Mouse (Mus musculus): ENCODE results near the gene Lactbl1. TPM values are rescaled to one million over a fixed set of nuclear protein-coding genes. Genes with fewer than 3 reads are reported as not detected.

Gene Lactbl1
- total and polyA plus RNA-seq, 2 experiments from 2014 or later = 0.06 to 0.42 TPM

DNA sequence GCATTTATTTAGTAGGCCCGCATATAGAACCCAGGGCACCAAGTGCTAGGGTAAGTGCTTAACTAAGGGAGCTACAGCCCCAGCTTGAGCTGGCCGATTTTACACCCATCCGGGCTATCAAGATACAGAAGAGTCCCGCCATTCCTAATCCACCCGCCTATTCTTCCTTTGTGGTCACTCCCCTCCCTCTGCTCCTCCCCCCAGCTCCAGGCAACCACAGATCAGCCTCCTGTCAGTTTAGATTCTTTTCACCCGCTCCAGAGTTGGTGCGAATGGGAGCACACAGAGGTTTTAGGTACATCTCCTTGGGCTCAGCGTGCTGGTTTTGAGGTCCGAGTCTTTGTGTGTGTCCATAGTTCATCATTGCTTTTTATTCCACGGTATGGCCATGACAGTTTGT is 16.5 kb downstream of the Lactbl1 start:
- no peak for TF ChIP-seq CTCF (IDR thresholded peaks at IDR 0.05; ENCODE audit: low read depth)
- Histone ChIP-seq H3K4me3 (ENCODE audit: low read length) (peak overlapping the region; percentile 16; the same call in 1 of the 2 replicates), H3K9ac (replicated peaks; ENCODE audit: low read length) (no peak overlapping the region; the same call in 1 of the 2 replicates), H3K27ac (peak overlapping the region; percentile 60), H3K4me1 (ENCODE audit: insufficient read depth, low read length) (peaks cover 6% of the 10 kb centered on the region), H3K4me2 (ENCODE audit: low read depth, low read length) (peak overlapping the region; percentile 44), H3K9me3 (ENCODE audit: low read length) (no peaks in the 10 kb centered on the region), H3K36me3 (ENCODE audit: insufficient read depth, low read length) (no peaks in the 10 kb centered on the region), H3K27me3 (ENCODE audit: insufficient read depth, low read length) (no peaks in the 10 kb centered on the region)
- ATAC-seq (peak; percentile 36; the same call in 1 of the 2 replicates), DNase-seq (ENCODE audit: low spot score) (peak; percentile 71)
- WGBS = 5% methylated on average over 10 of the region's 10 CpGs

DNA sequence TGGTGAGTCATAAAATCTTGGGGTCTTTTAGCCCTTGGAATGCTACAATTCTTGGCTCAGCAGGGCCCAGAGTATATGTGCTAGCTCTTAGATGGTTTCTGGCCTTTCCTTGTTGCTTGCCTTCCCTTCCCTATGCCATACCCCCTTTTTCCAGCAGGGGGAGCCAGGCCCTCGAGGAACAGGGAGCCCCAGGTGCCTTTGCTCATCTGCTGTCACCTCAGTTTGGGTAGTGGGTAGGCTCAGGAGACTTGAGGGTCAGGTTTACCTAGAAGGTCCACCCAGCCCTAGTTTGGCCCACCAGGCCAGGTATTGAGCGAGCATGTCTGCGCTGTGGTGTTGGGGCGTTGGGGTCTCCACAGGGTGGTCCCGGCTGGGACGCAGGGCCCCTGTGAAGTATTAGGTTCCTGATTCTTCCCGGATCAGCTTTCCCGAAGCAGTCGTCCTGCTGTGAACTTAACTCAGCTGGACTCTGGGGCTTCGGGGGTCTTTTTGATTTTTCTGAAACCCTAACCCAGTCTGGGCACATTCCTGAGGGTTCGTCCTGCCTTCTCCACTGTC is 26.6 kb downstream of the Lactbl1 start:
- no peaks in the 10 kb centered on the region for H3K9me3 ChIP-seq (ENCODE audit: low read length)
- no peaks in the 10 kb centered on the region for H3K36me3 ChIP-seq (ENCODE audit: insufficient read depth, low read length)
- no peak overlapping the region for H3K4me2 ChIP-seq (ENCODE audit: low read depth, low read length)
- H3K4me1 ChIP-seq (ENCODE audit: insufficient read depth, low read length) = peaks cover 9% of the 10 kb centered on the region; the same call in 1 of the 2 replicates
- TF ChIP-seq CTCF (IDR thresholded peaks at IDR 0.05; ENCODE audit: low read depth) = peak; percentile 98
- DNase-seq (ENCODE audit: low spot score) (peak; percentile 85), ATAC-seq (no peak)
- H3K9ac ChIP-seq (replicated peaks; ENCODE audit: low read length) = no peak overlapping the region
- no peak overlapping the region for H3K4me3 ChIP-seq (ENCODE audit: low read length)
- 30% methylated on average over 11 of the region's 11 CpGs for WGBS
- H3K27ac ChIP-seq = no peak overlapping the region
- no peaks in the 10 kb centered on the region for H3K27me3 ChIP-seq (ENCODE audit: insufficient read depth, low read length)

DNA sequence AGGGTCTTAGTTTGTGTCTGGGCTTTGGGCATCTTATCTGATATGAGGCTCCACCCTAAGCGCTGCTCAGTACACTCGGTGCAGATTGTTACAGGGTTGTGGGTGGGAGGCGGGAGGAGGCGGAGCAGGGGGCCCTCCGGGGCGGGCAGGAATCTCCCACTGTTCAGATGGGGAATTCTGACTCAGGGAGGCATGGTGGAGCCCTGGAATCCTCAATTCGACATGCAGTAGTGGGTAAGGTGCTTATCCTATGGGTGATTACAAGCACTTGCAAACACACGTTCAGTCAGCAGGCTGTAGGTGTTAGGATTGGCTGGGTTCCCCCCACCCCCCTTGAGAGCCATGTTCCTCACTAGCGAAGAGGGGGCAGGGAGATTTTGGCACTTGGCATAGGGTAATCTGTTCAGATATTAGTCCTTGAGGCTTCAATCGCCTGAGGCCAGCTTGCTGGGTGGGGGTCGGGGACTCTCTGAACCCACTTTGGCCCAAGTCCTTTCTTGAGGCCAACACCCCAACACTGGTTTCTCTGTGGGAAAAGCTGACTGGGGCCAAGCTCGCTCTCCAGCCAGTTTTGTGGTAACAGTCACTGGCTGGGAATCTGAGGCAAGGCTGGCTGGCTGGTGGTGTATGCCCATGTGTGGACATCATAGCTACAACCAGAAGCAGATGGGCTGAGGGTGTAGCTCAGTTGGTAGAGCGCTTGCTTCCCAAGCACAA is 27.2 kb downstream of the Lactbl1 start:
- peaks cover 9% of the 10 kb centered on the region; the same call in 1 of the 2 replicates for H3K4me1 ChIP-seq (ENCODE audit: insufficient read depth, low read length)
- H3K9ac ChIP-seq (replicated peaks; ENCODE audit: low read length) = no peak overlapping the region
- ATAC-seq (0 out of 2 replicates have a peak, but pooled peaks have one; percentile 5), DNase-seq (ENCODE audit: low spot score) (peak; percentile 11)
- 31% methylated on average over 13 of the region's 13 CpGs for WGBS
- no peaks in the 10 kb centered on the region for H3K9me3 ChIP-seq (ENCODE audit: low read length)
- H3K27me3 ChIP-seq (ENCODE audit: insufficient read depth, low read length) = no peaks in the 10 kb centered on the region
- no peak overlapping the region for H3K27ac ChIP-seq
- no peaks in the 10 kb centered on the region; the same call in 1 of the 2 replicates for H3K36me3 ChIP-seq (ENCODE audit: insufficient read depth, low read length)
- no peak overlapping the region for H3K4me3 ChIP-seq (ENCODE audit: low read length)
- no peak for TF ChIP-seq CTCF (IDR thresholded peaks at IDR 0.05; ENCODE audit: low read depth)
- no peak overlapping the region for H3K4me2 ChIP-seq (ENCODE audit: low read depth, low read length)

DNA sequence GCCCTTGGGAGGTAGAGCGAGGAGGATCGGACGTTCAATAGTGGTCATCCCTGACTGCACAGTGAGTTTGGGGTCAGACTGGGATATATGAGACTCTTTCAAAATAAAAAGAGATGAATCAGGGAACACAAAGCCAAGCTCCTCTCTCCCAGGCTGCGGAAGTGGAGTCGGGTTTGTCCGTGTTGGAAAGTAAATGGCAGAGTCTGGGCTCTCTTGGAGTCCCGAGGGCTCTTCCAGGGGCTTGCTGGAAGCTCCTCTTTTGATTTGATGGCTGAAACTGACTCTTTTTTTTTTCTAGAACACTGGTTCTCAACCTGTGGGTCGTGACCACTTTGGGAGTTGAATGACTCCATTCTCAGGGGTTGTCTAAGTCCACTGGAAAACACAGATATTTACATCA is 27.8 kb downstream of the Lactbl1 start:
- Histone ChIP-seq H3K36me3 (ENCODE audit: insufficient read depth, low read length) (peaks cover 3% of the 10 kb centered on the region; the same call in 1 of the 2 replicates), H3K27me3 (ENCODE audit: insufficient read depth, low read length) (no peaks in the 10 kb centered on the region), H3K27ac (no peak overlapping the region; the same call in 1 of the 2 replicates), H3K4me3 (ENCODE audit: low read length) (no peak overlapping the region), H3K9ac (replicated peaks; ENCODE audit: low read length) (no peak overlapping the region), H3K9me3 (ENCODE audit: low read length) (no peaks in the 10 kb centered on the region), H3K4me1 (ENCODE audit: insufficient read depth, low read length) (peaks cover 9% of the 10 kb centered on the region; the same call in 1 of the 2 replicates), H3K4me2 (ENCODE audit: low read depth, low read length) (no peak overlapping the region)
- ATAC-seq = no peak
- WGBS = 79% methylated on average over 8 of the region's 8 CpGs
- TF ChIP-seq CTCF (IDR thresholded peaks at IDR 0.05; ENCODE audit: low read depth) = no peak
- no peak for DNase-seq (ENCODE audit: low spot score)

DNA sequence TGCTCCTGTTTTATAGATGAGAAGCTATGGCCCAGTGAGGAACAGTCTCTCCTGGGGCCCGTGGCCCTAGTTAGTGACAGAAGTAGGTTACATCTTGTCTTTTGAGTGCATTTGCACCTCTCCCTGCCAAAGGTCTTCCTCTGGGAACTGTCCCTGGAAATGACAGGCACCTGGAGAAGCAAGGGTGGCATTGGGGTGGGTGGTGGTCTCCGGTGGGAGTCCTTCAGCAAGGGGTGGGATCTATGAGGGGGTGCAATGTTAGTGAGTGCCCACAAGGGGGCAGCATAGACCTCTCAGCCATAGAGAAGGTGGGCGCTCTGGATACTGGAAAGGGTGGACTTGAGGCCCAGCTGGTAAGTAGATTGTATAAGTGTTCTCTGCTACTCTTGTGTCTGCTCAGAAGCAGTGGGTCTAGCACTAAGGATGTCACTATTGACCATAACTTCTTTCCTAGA is 29.0 kb downstream of the Lactbl1 start:
- 62% methylated on average over 3 of the region's 3 CpGs for WGBS
- ATAC-seq (peak; percentile 44), DNase-seq (ENCODE audit: low spot score) (peak; percentile 80)
- H3K9me3 ChIP-seq (ENCODE audit: low read length) = no peaks in the 10 kb centered on the region
- H3K27ac ChIP-seq = peak overlapping the region; percentile 61; the same call in 1 of the 2 replicates
- no peaks in the 10 kb centered on the region for H3K27me3 ChIP-seq (ENCODE audit: insufficient read depth, low read length)
- H3K4me2 ChIP-seq (ENCODE audit: low read depth, low read length) = no peak overlapping the region
- H3K36me3 ChIP-seq (ENCODE audit: insufficient read depth, low read length) = peaks cover 10% of the 10 kb centered on the region; the same call in 1 of the 2 replicates
- 0 out of 2 replicates have a peak overlapping the region, but pooled peaks have one; percentile 17 for H3K9ac ChIP-seq (replicated peaks; ENCODE audit: low read length)
- peak; percentile 94 for TF ChIP-seq CTCF (IDR thresholded peaks at IDR 0.05; ENCODE audit: low read depth)
- no peak overlapping the region for H3K4me3 ChIP-seq (ENCODE audit: low read length)
- H3K4me1 ChIP-seq (ENCODE audit: insufficient read depth, low read length) = peaks cover 9% of the 10 kb centered on the region; the same call in 1 of the 2 replicates

DNA sequence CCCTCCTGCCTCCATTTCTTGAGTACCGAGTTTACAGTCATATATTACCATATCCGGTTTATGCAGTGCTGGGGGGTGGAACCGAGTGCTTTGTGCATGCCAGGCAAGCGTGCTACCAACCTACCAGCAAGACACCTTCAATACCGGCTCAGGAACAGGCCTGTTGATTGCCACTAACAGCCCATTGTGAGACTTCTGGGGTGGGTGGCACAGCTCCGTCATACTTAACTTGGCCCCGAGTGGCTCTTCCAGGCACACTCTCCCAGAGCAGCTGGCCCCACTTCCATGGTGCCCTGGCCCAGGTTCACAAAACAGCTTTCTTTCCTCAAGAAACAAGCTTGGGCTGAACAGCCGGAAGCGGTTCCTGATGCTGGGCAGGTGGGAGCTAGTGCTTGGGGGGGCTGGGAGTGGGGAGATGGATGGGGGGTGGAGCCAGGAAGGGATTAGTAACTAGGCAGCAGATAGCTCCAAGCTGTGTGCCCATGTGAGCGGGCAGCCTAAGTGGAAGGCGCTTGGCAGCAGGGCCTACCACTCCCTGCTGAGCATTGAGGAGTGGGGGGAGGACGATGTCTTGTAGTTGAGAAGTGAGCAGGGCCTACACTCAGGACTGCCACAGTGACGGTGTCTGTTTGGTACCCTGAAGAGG is 29.6 kb downstream of the Lactbl1 start:
- DNase-seq (ENCODE audit: low spot score) = peak; percentile 76
- Histone ChIP-seq H3K36me3 (ENCODE audit: insufficient read depth, low read length) (peaks cover 17% of the 10 kb centered on the region), H3K9ac (replicated peaks; ENCODE audit: low read length) (no peak overlapping the region), H3K4me1 (ENCODE audit: insufficient read depth, low read length) (peaks cover 9% of the 10 kb centered on the region; the same call in 1 of the 2 replicates), H3K4me2 (ENCODE audit: low read depth, low read length) (no peak overlapping the region), H3K27me3 (ENCODE audit: insufficient read depth, low read length) (no peaks in the 10 kb centered on the region), H3K9me3 (ENCODE audit: low read length) (no peaks in the 10 kb centered on the region), H3K4me3 (ENCODE audit: low read length) (no peak overlapping the region), H3K27ac (peak overlapping the region; percentile 61)
- 46% methylated on average over 13 of the region's 13 CpGs for WGBS
- ATAC-seq = peak; percentile 78
- TF ChIP-seq CTCF (IDR thresholded peaks at IDR 0.05; ENCODE audit: low read depth) = no peak

Data from hindbrain, postnatal 0 days (tissue).